Mouse (Mus musculus) hindbrain, embryonic 10.5 days (tissue): Measurements from ENCODE around the gene Rtn4ip1. TPM values are rescaled to one million over a fixed set of nuclear protein-coding genes. Genes with fewer than 3 reads are reported as not detected.
A peak's percentile ranks its signal among the peaks of the same experiment; 100 is the strongest.
"Not testable (repeated sequence)": the region's sequence is repeated elsewhere in the genome, so short reads cannot be mapped to it uniquely, and the experiment has no call there.

Source experiments
- DNase-seq: peaks from one replicate; pipeline ENCODE4 v3.0.0-alpha.2; 2017; ENCODE audit warnings: low spot score
- H3K27ac ChIP-seq: fragments of 300-500 bp; sonication (generic); 2 replicates; pipeline ENCODE4 v1.5.1; 2016; ENCODE audit warnings: mild to moderate bottlenecking, moderate library complexity
- H3K27me3 ChIP-seq: fragments of 300-500 bp; sonication (generic); 2 replicates; pipeline ENCODE4 v1.6.1; 2016; ENCODE audit warnings: mild to moderate bottlenecking; ENCODE audit not compliant: poor library complexity, insufficient read depth, severe bottlenecking
- H3K36me3 ChIP-seq: fragments of 300-500 bp; sonication (generic); 2 replicates; pipeline ENCODE4 v1.6.1; 2016; ENCODE audit warnings: mild to moderate bottlenecking, moderate library complexity
- H3K4me1 ChIP-seq: fragments of 300-500 bp; sonication (generic); replicated peaks from 2 replicates; pipeline ENCODE4 v1.6.1; 2016; ENCODE audit warnings: mild to moderate bottlenecking
- H3K4me3 ChIP-seq: fragments of 300-500 bp; sonication (generic); 2 replicates; pipeline ENCODE4 v1.5.1; 2016; ENCODE audit warnings: mild to moderate bottlenecking, moderate library complexity
- H3K9me3 ChIP-seq: fragments of 300-500 bp; sonication (generic); 2 replicates; pipeline ENCODE4 v1.6.1; 2016; ENCODE audit warnings: mild to moderate bottlenecking, moderate library complexity
- WGBS: fragments of 180-500 bp; shearing (Covaris S2); methylation state at CpG from one replicate; pipeline ENCODE4 v1.1.7; 2016; 5-methylcytosine and 5-hydroxymethylcytosine counted together
- polyA plus RNA-seq: library from polyadenylated mRNA; unstranded; fragments of >200 nt; fragmentation: Nextera tagmentation; extraction: Ambion mirVana; gene quantifications from 2 replicates; pipeline ENCODE4 v1.2.1, GENCODE M21; 2016

Rtn4ip1 gene
- polyA plus RNA-seq, 1 experiment from 2014 or later: 17.5 TPM

DNA sequence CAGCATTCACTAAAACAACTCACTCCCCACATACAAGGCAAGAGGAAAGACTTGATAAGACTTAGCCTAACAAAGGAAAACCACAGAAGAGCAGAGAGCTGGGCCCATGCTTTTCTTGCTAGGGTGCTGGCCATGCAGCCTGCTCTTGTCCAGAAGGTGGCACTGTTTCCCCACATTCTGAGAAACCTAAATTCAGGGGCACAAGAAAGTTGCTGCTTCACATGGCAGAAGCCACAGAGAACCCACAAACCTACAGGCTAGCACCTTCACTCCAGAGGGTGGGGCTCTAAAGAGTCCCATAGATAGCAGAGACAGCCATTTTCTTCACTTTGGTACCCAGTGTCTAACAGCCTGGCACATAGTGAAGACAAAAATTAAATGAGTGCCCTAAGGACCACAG lies 52.3 kb downstream of the Rtn4ip1 start:
- Histone ChIP-seq H3K27me3 (no peaks in the 10 kb centered on the region), H3K9me3 (no peaks in the 10 kb centered on the region), H3K27ac (no peak overlapping the region), H3K36me3 (no peaks in the 10 kb centered on the region), H3K4me1 (no peaks in the 10 kb centered on the region), H3K4me3 (no peak overlapping the region)
- peak; percentile 70 for DNase-seq

GRCm38 (mm10) chr10:43964943-43965342 lies 63.3 kb downstream of the Rtn4ip1 start:
- Histone ChIP-seq H3K27me3 (no peaks in the 10 kb centered on the region), H3K27ac (no peak overlapping the region), H3K4me3 (no peak overlapping the region), H3K36me3 (no peaks in the 10 kb centered on the region), H3K9me3 (no peaks in the 10 kb centered on the region), H3K4me1 (no peaks in the 10 kb centered on the region)
- WGBS: 75% methylated on average over 2 of the region's 2 CpGs
- DNase-seq: no peak

- WGBS: 54% methylated on average over 2 of the region's 2 CpGs
- H3K36me3 ChIP-seq: no peaks in the 10 kb centered on the region
- H3K27ac ChIP-seq: no peak overlapping the region
- no peaks in the 10 kb centered on the region for H3K4me1 ChIP-seq
- H3K4me3 ChIP-seq: no peak overlapping the region
- H3K27me3 ChIP-seq: no peaks in the 10 kb centered on the region
- no peak for DNase-seq
- H3K9me3 ChIP-seq: no peaks in the 10 kb centered on the region
Observed at GRCm38 (mm10) chr10:43973244-43973643, 71.6 kb downstream of the Rtn4ip1 start.

GRCm38 (mm10) chr10:43977353-43977752 lies 75.7 kb downstream of the Rtn4ip1 start:
- Histone ChIP-seq H3K27ac (no peak overlapping the region), H3K9me3 (no peaks in the 10 kb centered on the region), H3K36me3 (no peaks in the 10 kb centered on the region), H3K4me1 (no peaks in the 10 kb centered on the region), H3K27me3 (no peaks in the 10 kb centered on the region), H3K4me3 (no peak overlapping the region)
- DNase-seq: no peak
- WGBS: 71% methylated on average over 3 of the region's 3 CpGs

DNA sequence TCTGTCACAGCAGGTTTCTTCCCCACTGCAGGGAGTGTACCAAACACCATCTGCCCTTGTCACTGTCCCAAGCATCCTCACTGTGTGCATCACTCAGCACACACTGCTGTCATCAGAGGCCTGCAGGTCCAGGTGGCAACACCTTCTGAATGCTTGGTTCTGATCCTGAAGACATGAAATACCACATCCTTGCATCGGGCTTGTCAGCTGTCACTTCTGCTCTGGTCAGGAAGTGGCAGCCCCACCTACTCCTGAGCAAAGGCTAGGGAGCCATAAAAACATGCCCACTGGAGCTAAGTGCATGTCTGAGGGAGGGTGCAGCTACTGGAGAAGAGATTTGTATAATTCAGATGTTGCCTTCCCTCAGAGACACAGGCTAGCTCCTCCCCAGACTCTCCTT lies 78.5 kb downstream of the Rtn4ip1 start:
- H3K4me3 ChIP-seq: no peak overlapping the region
- H3K27me3 ChIP-seq: no peaks in the 10 kb centered on the region

DNA sequence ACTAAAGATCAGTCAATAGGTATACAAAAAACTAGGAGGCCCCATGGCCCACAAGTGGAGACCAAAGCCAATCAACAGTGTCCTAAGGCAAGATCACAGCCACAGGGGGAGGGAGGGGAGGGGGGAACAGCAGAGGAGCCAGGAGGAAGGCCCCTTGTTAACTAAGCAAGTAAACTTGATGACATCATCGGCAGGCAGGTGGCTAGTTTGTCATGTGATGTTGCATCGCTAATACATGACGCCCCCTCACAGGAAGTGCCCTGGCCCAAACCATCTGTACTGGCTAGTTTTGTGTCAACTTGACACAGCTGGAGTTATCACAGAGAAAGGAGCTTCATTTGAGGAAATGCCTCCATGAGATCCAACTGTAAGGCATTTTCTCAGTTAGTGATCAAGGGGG lies 79.1 kb downstream of the Rtn4ip1 start:
- H3K27ac ChIP-seq, H3K9me3 ChIP-seq, H3K4me3 ChIP-seq, H3K27me3 ChIP-seq, H3K4me1 ChIP-seq, DNase-seq, H3K36me3 ChIP-seq: not testable (repeated sequence)
- WGBS: 94% methylated on average over 3 of the region's 3 CpGs

More for the DNA sequence above, 78.5 kb downstream of the Rtn4ip1 start:
- 74% methylated on average over 1 of the region's 1 CpGs for WGBS
- Histone ChIP-seq H3K27ac (no peak overlapping the region), H3K36me3 (no peaks in the 10 kb centered on the region), H3K9me3 (no peaks in the 10 kb centered on the region), H3K4me1 (no peaks in the 10 kb centered on the region)
- DNase-seq: no peak

DNA sequence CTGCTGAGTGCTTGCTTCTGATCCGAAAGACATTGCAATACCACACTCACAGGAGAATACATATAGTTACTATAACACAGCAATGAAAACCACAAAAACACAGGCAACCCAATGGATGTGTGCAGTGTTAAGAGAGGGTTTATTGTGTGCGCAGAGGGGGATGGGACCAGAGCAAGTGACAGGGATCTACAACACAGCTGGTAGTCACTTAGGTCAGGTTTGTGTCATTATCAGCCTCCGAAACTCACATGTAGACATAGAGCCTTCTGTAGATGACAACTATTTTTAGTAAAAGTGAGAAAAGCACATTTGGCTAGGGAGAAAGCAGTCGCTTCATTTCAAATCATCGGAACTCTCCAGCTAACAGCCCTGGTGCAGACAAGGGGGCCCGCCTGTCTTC lies 80.9 kb downstream of the Rtn4ip1 start:
- no peaks in the 10 kb centered on the region for H3K36me3 ChIP-seq
- H3K4me3 ChIP-seq: no peak overlapping the region
- H3K4me1 ChIP-seq: no peaks in the 10 kb centered on the region
- no peaks in the 10 kb centered on the region for H3K9me3 ChIP-seq
- H3K27me3 ChIP-seq: no peaks in the 10 kb centered on the region
- no peak for DNase-seq
- WGBS: 97% methylated on average over 6 of the region's 6 CpGs
- no peak overlapping the region for H3K27ac ChIP-seq

DNA sequence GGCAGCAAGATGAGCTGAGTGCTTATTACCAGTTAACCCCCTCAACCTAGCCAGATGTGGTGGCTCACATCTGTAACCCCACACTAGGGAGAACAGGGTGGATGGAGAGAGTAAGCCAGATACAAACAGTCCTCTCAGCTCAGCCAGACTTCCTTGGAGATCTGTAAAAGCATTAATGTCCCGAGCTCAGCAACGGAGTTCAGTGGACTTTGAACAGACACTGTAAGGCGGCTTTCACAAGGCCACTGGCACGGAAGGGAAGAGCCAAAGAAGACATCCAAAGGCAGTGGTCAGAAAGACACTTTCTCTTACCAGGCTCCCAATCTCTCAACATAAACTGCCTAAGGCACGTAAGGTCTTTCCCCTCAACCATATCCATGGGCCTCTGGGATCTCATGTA lies 81.6 kb downstream of the Rtn4ip1 start:
- Histone ChIP-seq H3K9me3 (no peaks in the 10 kb centered on the region), H3K27me3 (no peaks in the 10 kb centered on the region), H3K36me3 (no peaks in the 10 kb centered on the region), H3K27ac (no peak overlapping the region), H3K4me3 (no peak overlapping the region), H3K4me1 (no peaks in the 10 kb centered on the region)
- WGBS: 91% methylated on average over 5 of the region's 5 CpGs
- no peak for DNase-seq

GRCm38 (mm10) chr10:43983866-43984265 lies 82.3 kb downstream of the Rtn4ip1 start:
- Histone ChIP-seq H3K9me3 (no peaks in the 10 kb centered on the region), H3K4me1 (no peaks in the 10 kb centered on the region), H3K36me3 (no peaks in the 10 kb centered on the region), H3K27ac (no peak overlapping the region), H3K4me3 (no peak overlapping the region), H3K27me3 (no peaks in the 10 kb centered on the region)
- no peak for DNase-seq
- 93% methylated on average over 2 of the region's 2 CpGs for WGBS

DNA sequence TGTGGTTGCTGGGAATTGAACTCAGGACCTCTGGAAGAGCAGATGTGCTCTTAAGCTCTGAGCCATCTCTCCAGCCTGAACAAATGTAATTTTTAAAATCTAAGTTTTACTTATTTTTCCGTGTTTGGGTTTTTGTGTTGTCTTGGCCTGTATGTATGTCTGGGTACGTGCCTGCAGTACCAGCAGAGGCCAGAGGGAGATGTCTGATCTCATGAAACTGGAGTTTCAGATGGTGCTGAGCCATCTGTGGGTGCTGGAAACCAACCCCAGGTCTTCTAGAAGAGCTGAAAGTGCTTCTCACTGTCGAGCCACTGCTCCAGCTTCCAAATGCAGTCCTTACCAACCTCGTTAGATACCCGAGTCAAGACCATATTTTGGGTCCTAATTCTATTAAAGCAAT lies 89.7 kb downstream of the Rtn4ip1 start:
- WGBS: 91% methylated on average over 5 of the region's 5 CpGs
- no peak for DNase-seq
- H3K36me3 ChIP-seq: no peaks in the 10 kb centered on the region
- H3K9me3 ChIP-seq: no peaks in the 10 kb centered on the region
- H3K27ac ChIP-seq: no peak overlapping the region
- H3K4me1 ChIP-seq: peaks cover 5% of the 10 kb centered on the region; the same call in 1 of the 2 replicates
- H3K4me3 ChIP-seq: no peak overlapping the region
- no peaks in the 10 kb centered on the region for H3K27me3 ChIP-seq

DNA sequence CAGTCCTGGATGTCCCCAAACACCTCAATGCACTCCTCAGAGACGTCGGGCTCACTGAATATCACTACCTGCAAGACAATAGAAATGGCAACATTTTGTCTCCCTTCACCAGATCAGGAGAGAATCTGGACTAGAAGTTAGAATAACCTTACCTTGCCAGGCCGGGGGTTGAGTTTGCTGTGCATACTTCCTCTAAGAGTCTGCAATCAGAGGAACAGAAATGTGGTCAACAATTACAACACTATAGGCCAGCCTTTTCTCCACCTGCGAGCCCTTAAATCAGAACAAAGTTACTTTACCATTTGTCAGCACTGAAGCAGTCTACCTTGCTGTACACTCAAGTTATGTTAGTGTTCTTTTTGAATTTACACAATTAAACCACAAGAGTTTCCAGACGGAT lies 90.9 kb downstream of the Rtn4ip1 start:
- no peak for DNase-seq
- 83% methylated on average over 5 of the region's 5 CpGs for WGBS
- no peak overlapping the region for H3K4me3 ChIP-seq
- peaks cover 5% of the 10 kb centered on the region; the same call in 1 of the 2 replicates for H3K4me1 ChIP-seq
- H3K36me3 ChIP-seq: no peaks in the 10 kb centered on the region
- H3K27ac ChIP-seq: no peak overlapping the region
- H3K9me3 ChIP-seq: no peaks in the 10 kb centered on the region
- H3K27me3 ChIP-seq: no peaks in the 10 kb centered on the region

DNA sequence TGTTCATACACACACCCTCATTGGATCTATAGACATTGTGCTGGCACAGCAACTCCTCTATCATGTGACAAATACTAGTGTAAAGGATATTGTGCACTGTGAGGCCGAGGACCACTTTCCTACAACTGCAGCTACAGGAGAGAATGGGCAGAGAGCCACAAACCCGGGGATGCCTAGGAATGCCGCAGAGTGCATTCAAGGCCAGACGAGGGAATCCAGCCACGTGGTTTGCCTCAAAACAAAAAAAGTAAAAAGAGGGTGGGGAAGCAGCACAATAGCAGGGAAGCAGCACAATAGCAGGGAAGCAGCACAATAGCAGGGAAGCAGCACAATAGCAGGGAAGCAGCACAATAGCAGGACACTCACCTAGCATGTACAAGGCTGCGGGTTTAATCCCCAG lies 91.6 kb downstream of the Rtn4ip1 start:
- H3K4me3 ChIP-seq: no peak overlapping the region
- 23% methylated on average over 6 of the region's 6 CpGs for WGBS
- no peak overlapping the region for H3K27ac ChIP-seq
- no peaks in the 10 kb centered on the region for H3K9me3 ChIP-seq
- peaks cover 5% of the 10 kb centered on the region; the same call in 1 of the 2 replicates for H3K4me1 ChIP-seq
- H3K27me3 ChIP-seq: peaks cover 3% of the 10 kb centered on the region
- H3K36me3 ChIP-seq: no peaks in the 10 kb centered on the region
- DNase-seq: no peak

GRCm38 (mm10) chr10:43995858-43996650 lies 94.4 kb downstream of the Rtn4ip1 start:
- peaks cover 5% of the 10 kb centered on the region; the same call in 1 of the 2 replicates for H3K4me1 ChIP-seq
- no peak for DNase-seq
- no peak overlapping the region for H3K27ac ChIP-seq
- peaks cover 17% of the 10 kb centered on the region for H3K27me3 ChIP-seq
- 85% methylated on average over 10 of the region's 10 CpGs for WGBS
- H3K36me3 ChIP-seq: no peaks in the 10 kb centered on the region
- H3K4me3 ChIP-seq: no peak overlapping the region
- no peaks in the 10 kb centered on the region for H3K9me3 ChIP-seq

- Histone ChIP-seq H3K9me3 (no peaks in the 10 kb centered on the region), H3K36me3 (no peaks in the 10 kb centered on the region), H3K4me1 (peaks cover 9% of the 10 kb centered on the region; the same call in 1 of the 2 replicates), H3K4me3 (no peak overlapping the region), H3K27me3 (peaks cover 29% of the 10 kb centered on the region), H3K27ac (no peak overlapping the region)
- 82% methylated on average over 10 of the region's 10 CpGs for WGBS
- no peak for DNase-seq
Observed at GRCm38 (mm10) chr10:43997276-43997675, 95.7 kb downstream of the Rtn4ip1 start.
